Mouse (Mus musculus) limb, embryonic 11.5 days (tissue): ENCODE results near the gene Ctsw. TPM values are rescaled to one million over a fixed set of nuclear protein-coding genes. Genes with fewer than 3 reads are reported as not detected.

Source experiments
- ATAC-seq: fragments of 200-750 bp; cut with Nextera tagmentation; 2 replicates; pipeline ENCODE4 v1.8.0; 2017; ENCODE audit warnings: low read depth; ENCODE audit not compliant: insufficient number of reproducible peaks, low FRiP score, low TSS enrichment
- DNase-seq: peaks from one replicate; pipeline ENCODE4 v3.0.0-alpha.2; 2015; ENCODE audit warnings: low spot score
- H3K27ac ChIP-seq: fragments of 300-500 bp; sonication (generic); replicated peaks from 2 replicates; pipeline ENCODE4 v1.5.1; 2014; ENCODE audit warnings: low read depth, mild to moderate bottlenecking, low read length
- H3K27me3 ChIP-seq: fragments of 300-500 bp; sonication (generic); 2 replicates; pipeline ENCODE4 v1.6.1; 2014; ENCODE audit warnings: mild to moderate bottlenecking, low read length, mixed read lengths; ENCODE audit not compliant: control insufficient read depth, insufficient read depth
- H3K36me3 ChIP-seq: fragments of 300-500 bp; sonication (generic); 2 replicates; pipeline ENCODE4 v1.6.1; 2014; ENCODE audit warnings: mild to moderate bottlenecking, low read length, moderate library complexity, mixed read lengths; ENCODE audit not compliant: control insufficient read depth, insufficient read depth
- H3K4me1 ChIP-seq: fragments of 300-500 bp; sonication (generic); 2 replicates; pipeline ENCODE4 v1.6.1; 2014; ENCODE audit warnings: low read length, mixed read lengths; ENCODE audit not compliant: control insufficient read depth, insufficient read depth
- H3K4me2 ChIP-seq: fragments of 300-500 bp; sonication (generic); 2 replicates; pipeline ENCODE4 v1.6.1; 2014; ENCODE audit warnings: low read depth, mild to moderate bottlenecking, moderate library complexity; ENCODE audit not compliant: severe bottlenecking
- H3K4me3 ChIP-seq: fragments of 300-500 bp; sonication (generic); 2 replicates; pipeline ENCODE4 v1.5.1; 2014; ENCODE audit warnings: low read depth, low read length
- H3K9ac ChIP-seq: fragments of 300-500 bp; sonication (generic); 2 replicates; pipeline ENCODE4 v1.6.1; 2014; ENCODE audit warnings: mild to moderate bottlenecking, low read length
- H3K9me3 ChIP-seq: fragments of 300-500 bp; sonication (generic); 2 replicates; pipeline ENCODE4 v1.6.1; 2016; ENCODE audit warnings: low read length; ENCODE audit not compliant: control insufficient read depth
- WGBS: fragments of 180-500 bp; shearing (Covaris S2); extraction: QIAGEN DNeasy Blood & Tissue Kit; methylation state at CpG from one replicate; pipeline ENCODE4 v1.1.7; 2014; 5-methylcytosine and 5-hydroxymethylcytosine counted together
- polyA plus RNA-seq: library from polyadenylated mRNA; unstranded; fragments of >200 nt; fragmentation: Nextera tagmentation; extraction: Ambion mirVana; gene quantifications from 2 replicates; pipeline ENCODE4 v1.2.1, GENCODE M21; 2014

The Ctsw gene
- polyA plus RNA-seq, 1 experiment from 2014 or later: 1.0 TPM

DNA sequence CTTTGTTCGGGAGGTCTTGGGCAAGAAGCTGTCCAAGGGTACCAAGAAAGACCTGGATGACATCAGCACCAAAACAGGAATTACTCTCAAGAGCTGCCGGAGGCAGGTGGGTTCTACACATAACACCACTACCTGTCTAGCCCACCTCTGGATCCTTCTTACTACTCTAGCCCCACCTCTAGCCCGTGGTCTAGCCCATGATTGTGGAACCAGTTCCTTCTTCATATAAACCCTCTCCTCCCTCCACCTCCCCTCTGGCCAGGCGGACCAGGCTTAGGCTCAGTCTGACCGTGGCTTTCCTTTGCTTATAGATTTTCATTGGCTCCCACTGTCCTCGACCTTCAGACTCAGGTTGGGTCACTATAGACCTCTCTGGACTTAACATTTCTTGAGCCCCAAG is 6.9 kb downstream of the Ctsw start:
- no peaks in the 10 kb centered on the region for H3K9me3 ChIP-seq
- H3K27me3 ChIP-seq: no peaks in the 10 kb centered on the region
- peak overlapping the region; percentile 88 for H3K4me2 ChIP-seq
- peaks cover 15% of the 10 kb centered on the region for H3K4me1 ChIP-seq
- no peak for ATAC-seq
- H3K36me3 ChIP-seq: peaks cover 15% of the 10 kb centered on the region
- 87% methylated on average over 6 of the region's 6 CpGs for WGBS
- DNase-seq: no peak
- H3K4me3 ChIP-seq: peak overlapping the region; percentile 71
- no peak overlapping the region for H3K27ac ChIP-seq
- H3K9ac ChIP-seq: no peak overlapping the region

DNA sequence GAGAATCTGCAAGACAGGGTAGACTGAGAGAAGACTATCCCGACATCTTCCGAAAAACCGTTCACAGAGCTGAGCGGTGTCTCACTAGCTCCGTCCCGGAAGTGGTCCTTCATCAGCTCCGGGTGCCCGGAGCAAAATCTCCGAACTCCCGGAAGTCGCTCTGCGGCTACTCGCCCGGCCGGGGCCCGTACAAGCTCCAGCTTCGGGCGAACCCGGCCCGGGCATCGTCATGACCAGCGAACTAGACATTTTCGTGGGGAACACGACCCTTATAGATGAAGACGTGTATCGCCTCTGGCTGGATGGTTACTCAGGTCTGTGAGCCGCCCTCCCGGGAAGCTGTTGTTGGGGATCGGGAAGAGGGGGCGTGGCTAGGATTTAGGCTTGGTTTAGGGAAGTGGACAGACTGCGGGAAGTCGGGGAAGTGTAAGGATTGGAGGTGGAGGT is 7.8 kb downstream of the Ctsw start, which contains the start of gene Fibp:
Gene Fibp, plus strand, starts transcription at position 151 of the 447 bp plus-strand sequence.
- Histone ChIP-seq H3K9ac (peak within 1 kb of the TSS; percentile 69), H3K27ac (no peak within 1 kb of the TSS; the same call in 1 of the 2 replicates), H3K4me1 (peaks cover 23% of the 10 kb centered on the region), H3K27me3 (no peaks in the 10 kb centered on the region), H3K9me3 (no peaks in the 10 kb centered on the region), H3K36me3 (peaks cover 11% of the 10 kb centered on the region), H3K4me2 (peak within 1 kb of the TSS; percentile 88), H3K4me3 (peak within 1 kb of the TSS; percentile 71)
- WGBS: under 1% methylated on average over 32 of the region's 32 CpGs
- DNase-seq: peak; percentile 93
- ATAC-seq: peak; percentile 58

DNA sequence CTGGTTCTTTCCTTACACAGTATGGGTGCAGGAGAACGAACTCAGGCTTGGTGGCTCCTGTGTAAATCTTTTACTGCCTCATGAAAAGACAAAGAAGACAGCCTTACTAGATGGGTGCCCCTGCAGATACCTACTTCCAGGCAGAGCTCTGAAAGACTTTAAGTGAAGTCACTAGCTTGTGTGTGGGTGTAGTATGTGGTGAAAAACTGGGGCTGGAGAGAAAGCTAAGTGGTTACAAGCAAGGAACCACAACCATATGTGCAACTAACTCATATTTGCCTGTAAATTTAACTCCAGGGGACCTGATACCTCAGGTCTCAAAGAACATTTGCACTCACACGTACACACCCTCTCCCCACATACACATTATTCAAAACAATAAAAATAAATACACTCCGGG is 8.4 kb downstream of the Ctsw start:
- Histone ChIP-seq H3K4me3 (peak overlapping the region; percentile 71), H3K9ac (peak overlapping the region; percentile 69), H3K9me3 (no peaks in the 10 kb centered on the region), H3K36me3 (peaks cover 7% of the 10 kb centered on the region), H3K4me1 (peaks cover 23% of the 10 kb centered on the region), H3K27ac (no peak overlapping the region), H3K27me3 (no peaks in the 10 kb centered on the region), H3K4me2 (peak overlapping the region; percentile 88)
- no peak for DNase-seq
- no peak for ATAC-seq
- 21% methylated on average over 3 of the region's 3 CpGs for WGBS

DNA sequence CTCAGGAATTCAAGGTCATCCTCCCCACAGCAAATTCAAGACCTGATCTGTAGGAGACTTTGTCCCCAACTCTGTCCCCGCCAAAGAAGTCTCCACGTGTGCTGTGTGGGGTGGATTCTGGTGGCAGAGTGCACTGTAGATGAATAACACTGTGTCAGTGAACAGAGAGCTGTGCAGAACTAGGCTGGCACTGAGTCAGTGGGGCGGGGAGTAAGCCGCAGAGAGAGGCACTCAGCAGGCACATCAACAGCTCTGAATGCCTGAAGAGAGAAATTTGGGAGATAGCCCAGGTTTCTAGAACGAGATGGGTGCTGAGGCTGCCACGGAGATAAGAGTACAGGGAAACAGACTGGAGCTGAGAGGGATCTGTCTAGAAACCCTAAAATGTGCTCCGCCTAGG is 9.3 kb downstream of the Ctsw start:
- H3K4me3 ChIP-seq: no peak overlapping the region

DNA sequence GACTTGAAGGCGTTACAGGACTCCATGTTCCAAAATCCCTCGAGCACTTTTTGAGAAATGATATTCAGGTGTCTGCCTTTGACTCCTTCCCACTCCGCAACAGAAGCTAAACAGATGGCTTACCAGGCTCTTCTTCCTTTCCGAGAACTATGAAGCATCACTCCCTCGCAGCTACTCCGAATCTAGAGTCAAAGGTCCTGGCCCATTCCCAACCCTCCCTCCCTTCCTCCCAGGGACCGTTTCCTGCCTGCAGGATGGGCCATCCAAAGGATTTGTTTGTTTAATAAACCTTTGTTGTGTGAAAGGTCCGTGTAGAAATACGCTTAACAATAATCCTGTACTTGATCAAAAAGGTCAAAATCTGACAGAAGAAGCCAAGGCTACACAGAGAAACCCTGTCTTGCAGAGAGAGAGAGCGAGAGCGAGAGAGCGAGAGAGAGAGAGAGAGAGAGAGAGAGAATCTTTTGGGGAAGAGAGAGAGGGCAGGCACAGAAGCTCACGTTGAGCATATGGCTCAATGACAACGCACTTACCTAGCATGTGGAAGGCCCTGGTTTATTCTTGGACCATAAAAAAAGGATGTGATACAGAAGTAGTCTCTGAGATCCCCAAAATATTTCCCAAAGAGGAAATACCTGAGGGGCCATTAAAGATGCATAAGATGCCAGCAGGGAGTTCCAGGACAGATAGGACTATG is 10.4 kb downstream of the Ctsw start, which contains the start of gene Ccdc85b:
Gene Ccdc85b, minus strand, starts transcription at position 149 of the 697 bp plus-strand sequence.
- peak within 1 kb of the TSS; percentile 61 for H3K9ac ChIP-seq
- no peaks in the 10 kb centered on the region for H3K9me3 ChIP-seq
- no peaks in the 10 kb centered on the region for H3K27me3 ChIP-seq
- H3K27ac ChIP-seq: peak within 1 kb of the TSS; percentile 10
- peak within 1 kb of the TSS; percentile 45 for H3K4me3 ChIP-seq
- H3K36me3 ChIP-seq: peaks cover under 1% of the 10 kb centered on the region; the same call in 1 of the 2 replicates
- peak within 1 kb of the TSS; percentile 98 for H3K4me2 ChIP-seq
- 19% methylated on average over 14 of the region's 14 CpGs for WGBS
- ATAC-seq (no peak; the same call in 1 of the 2 replicates), DNase-seq (no peak)
- peaks cover 21% of the 10 kb centered on the region for H3K4me1 ChIP-seq

More for the DNA sequence above, 9.3 kb downstream of the Ctsw start:
- Histone ChIP-seq H3K27ac (no peak overlapping the region), H3K4me1 (peaks cover 21% of the 10 kb centered on the region), H3K27me3 (no peaks in the 10 kb centered on the region), H3K36me3 (peaks cover 4% of the 10 kb centered on the region; the same call in 1 of the 2 replicates), H3K9ac (no peak overlapping the region), H3K9me3 (no peaks in the 10 kb centered on the region), H3K4me2 (no peak overlapping the region)
- ATAC-seq (no peak), DNase-seq (no peak)
- 71% methylated on average over 7 of the region's 7 CpGs for WGBS

DNA sequence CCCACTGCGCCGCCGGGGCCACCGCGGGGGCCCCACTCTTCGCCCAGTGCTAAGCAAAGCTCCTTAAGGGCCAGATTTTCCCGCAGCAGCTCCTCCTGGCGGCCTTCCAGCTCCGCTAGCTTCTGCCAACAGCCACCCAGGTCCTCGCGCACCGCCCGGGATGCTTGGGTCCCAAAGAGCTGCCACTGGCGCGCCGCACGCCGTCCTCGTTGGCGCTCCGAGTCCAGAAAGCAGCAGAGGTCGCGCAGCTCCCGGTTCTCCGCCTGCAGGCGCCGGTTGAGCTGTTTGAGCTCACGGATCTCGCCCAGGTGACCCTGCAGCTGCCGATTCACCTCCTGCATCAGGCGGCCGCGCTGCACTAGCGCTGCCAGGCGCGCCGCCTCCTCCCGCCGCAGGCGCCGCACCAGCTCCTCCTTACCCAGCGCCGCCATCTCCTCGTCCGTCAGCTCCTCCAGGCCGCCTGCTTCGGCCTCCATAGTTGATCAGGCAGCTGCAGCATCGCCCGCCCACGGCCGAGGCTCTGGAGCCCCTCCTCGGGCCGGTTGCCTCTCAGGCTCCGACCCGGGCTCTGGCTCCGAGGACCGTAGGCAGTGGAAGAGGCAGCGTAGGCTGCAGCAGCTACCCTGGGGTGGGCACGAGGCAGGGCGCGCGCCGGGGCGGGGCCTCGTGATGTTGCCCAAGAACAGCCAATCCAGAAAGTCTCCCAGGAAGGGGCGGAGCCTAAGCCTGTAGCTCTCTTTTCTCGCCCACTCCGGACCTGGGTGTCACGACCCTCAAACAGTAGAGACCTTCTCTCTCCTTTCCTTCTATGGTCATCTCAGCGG is 11.2 kb downstream of the Ctsw start:
- DNase-seq: peak; percentile 94
- H3K27ac ChIP-seq: peak overlapping the region; percentile 10
- H3K9ac ChIP-seq: peak overlapping the region; percentile 61
- peak overlapping the region; percentile 45 for H3K4me3 ChIP-seq
- H3K27me3 ChIP-seq: no peaks in the 10 kb centered on the region
- peak; percentile 76 for ATAC-seq
- H3K4me2 ChIP-seq: peak overlapping the region; percentile 98
- no peaks in the 10 kb centered on the region for H3K36me3 ChIP-seq
- under 1% methylated on average over 70 of the region's 70 CpGs for WGBS
- H3K4me1 ChIP-seq: peaks cover 21% of the 10 kb centered on the region
- H3K9me3 ChIP-seq: no peaks in the 10 kb centered on the region

DNA sequence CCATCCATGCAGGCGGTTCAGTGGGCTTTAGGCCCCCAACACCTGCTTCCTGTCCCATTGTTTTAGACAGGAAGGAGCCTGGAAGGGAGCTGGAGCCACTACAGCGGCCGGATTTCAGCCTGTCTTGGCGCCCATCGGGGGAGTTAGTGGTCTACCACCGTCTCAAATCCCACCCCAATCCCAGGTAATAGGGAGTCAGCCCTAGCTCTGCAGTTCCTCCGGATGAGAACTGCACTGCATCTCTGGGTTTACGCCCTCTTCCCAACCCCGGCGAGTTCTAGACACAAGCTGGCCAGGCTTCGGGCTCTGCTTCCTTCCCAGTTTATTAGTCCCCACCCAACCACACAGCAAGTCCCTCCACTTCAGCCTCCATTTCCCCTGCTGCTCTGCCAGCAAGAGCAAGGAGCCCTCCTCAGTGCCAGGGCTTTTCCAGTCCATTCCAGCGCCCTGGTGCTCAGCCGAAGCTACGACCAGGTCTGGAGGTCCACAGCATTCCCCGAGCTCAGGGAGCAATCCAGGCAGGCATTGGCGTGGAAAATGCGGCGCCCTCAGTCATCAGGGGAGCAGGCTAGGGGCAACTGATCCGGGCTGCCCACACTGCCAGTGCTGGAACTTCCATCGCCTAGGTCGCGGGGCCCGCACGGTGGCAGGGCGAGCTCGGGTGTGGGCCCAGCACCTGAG is 11.9 kb downstream of the Ctsw start:
- WGBS: 4% methylated on average over 26 of the region's 26 CpGs
- ATAC-seq: no peak
- Histone ChIP-seq H3K9me3 (no peaks in the 10 kb centered on the region), H3K9ac (peak overlapping the region; percentile 61), H3K4me2 (peak overlapping the region; percentile 98), H3K4me1 (peaks cover 19% of the 10 kb centered on the region), H3K27ac (peak overlapping the region; percentile 10), H3K27me3 (no peaks in the 10 kb centered on the region), H3K4me3 (peak overlapping the region; percentile 45), H3K36me3 (no peaks in the 10 kb centered on the region)
- peak; percentile 47 for DNase-seq

DNA sequence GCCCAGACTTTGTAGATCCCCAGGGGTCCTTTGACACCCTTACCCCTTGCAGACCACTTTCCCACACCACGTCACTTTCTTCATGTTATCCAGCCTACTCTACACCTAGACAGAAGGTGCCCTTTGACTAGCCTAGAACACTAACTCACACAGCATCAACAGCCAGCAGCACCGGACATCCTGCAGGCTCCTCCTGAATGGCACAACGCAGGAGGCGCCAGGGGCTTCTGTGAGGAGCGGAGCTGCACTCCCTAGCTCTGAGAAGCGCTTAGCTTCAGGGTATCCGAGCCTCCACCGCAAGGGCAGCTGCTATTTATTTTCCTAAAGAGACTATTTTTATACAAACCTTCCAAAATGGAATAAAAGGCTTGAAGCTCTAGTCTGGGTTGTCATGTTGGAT is 12.7 kb downstream of the Ctsw start:
- WGBS: 69% methylated on average over 8 of the region's 8 CpGs
- H3K9ac ChIP-seq: no peak overlapping the region

More for the DNA sequence above, 12.7 kb downstream of the Ctsw start:
- Histone ChIP-seq H3K27me3 (no peaks in the 10 kb centered on the region), H3K9me3 (no peaks in the 10 kb centered on the region), H3K4me2 (peak overlapping the region; percentile 98; the same call in 1 of the 2 replicates), H3K36me3 (no peaks in the 10 kb centered on the region), H3K4me3 (peak overlapping the region; percentile 45; the same call in 1 of the 2 replicates), H3K4me1 (peaks cover 13% of the 10 kb centered on the region), H3K27ac (no peak overlapping the region)
- DNase-seq (no peak), ATAC-seq (no peak)
